Mouse (Mus musculus) small intestine, adult 2 months (tissue): ENCODE measurements around the gene Spast.
"Not testable (repeated sequence)": the region's sequence is repeated elsewhere in the genome, so short reads cannot be mapped to it uniquely, and the experiment has no call there.

Experiments
- CTCF ChIP-seq: fragments of 200-500 bp; IDR thresholded peaks from 2 replicates; pipeline ENCODE4 v1.5.1; 2012; ENCODE audit warnings: low read depth, mild to moderate bottlenecking, control low read depth, inconsistent platforms, low read length, moderate library complexity, mixed read lengths; ENCODE audit not compliant: insufficient replicate concordance, insufficient read length; ENCODE audit errors: extremely low read depth
- POLR2A ChIP-seq: fragments of 200-500 bp; IDR thresholded peaks from 2 replicates; pipeline ENCODE4 v1.6.1; 2012; ENCODE audit warnings: low read depth, mild to moderate bottlenecking, control low read depth, inconsistent platforms, low read length, moderate library complexity

DNA sequence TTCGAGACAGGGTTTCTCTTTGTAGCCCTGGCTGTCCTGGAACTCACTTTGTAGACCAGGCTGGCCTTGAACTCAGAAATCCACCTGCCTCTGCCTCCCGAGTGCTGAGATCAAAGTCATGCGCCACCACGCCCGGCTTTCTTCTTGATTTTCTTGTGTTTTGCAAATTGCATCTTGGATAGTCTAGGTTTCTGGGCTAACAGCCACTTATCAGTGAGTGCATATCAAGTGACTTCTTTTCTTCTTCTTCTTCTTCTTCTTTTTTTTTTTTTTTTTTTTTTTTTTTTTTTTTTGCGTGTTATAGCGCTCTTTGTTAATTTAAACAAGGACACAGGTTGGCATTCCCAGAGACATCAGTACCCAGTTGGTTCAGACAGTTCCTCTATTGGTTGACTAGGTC is 11.6 kb upstream of the Spast start:
- not testable (repeated sequence) for TF ChIP-seq CTCF, POLR2A
